8 mouse cellular contexts compared by ENCODE assay signal in the genomic region with DNA sequence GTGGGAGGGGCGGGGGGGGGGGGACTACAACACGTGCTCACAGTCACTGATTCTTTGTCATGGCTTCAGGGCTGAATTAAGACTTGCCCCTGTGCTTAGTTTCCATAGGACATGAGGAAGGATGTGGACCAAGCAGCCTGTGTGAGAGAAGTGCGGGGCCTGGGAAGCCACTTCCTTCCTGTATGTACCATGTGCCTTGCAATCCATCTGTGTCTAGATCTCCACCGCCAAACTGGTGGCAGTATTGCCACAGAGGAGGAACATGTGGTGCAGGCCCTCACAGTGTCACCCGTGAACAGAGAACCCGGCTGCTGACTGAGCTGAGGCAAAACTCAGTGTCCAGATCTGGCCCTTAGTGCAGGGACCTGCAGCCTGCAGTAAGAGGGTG.
DNase-seq lines count a peak whose midpoint lies in the region; ATAC-seq and TF ChIP-seq lines count a peak whose summit lies in the region.

No protein-coding gene starts in this region.

- no peak for TF ChIP-seq CTCF in lung, adult 2 months (IDR thresholded peaks at IDR 0.05; ENCODE audit: insufficient read depth, low read length)
- TF ChIP-seq CTCF in hindbrain, postnatal 0 days (IDR thresholded peaks at IDR 0.05; ENCODE audit: low read depth): peak; percentile 1; the same call in 1 of the 2 replicates
- TF ChIP-seq CTCF in gastrocnemius, adult 2 months (IDR thresholded peaks at IDR 0.05): no peak

- intact Hi-C loops in gastrocnemius, adult 2 months (cut with DNase I): no loop called here

- no peak overlapping the region for H3K4me2 ChIP-seq in hindbrain, postnatal 0 days (ENCODE audit: low read depth, low read length)

- H3K36me3 ChIP-seq in hindbrain, postnatal 0 days (ENCODE audit: insufficient read depth, low read length): no peaks in the 10 kb centered on the region

- WGBS in lung, adult 2 months: 29% methylated on average over 6 of the region's 6 CpGs
- 47% methylated on average over 6 of the region's 6 CpGs for WGBS in hindbrain, postnatal 0 days

- TF ChIP-seq POLR2A in lung, adult 2 months (IDR thresholded peaks at IDR 0.05; ENCODE audit: borderline replicate concordance, extremely low read depth, low read depth, low read length): no peak

- no peaks in the 10 kb centered on the region for H3K27me3 ChIP-seq in hindbrain, postnatal 0 days (ENCODE audit: insufficient read depth, low read length)

- ATAC-seq in hindbrain, postnatal 0 days: 0 out of 2 replicates have a peak, but pooled peaks have one; percentile 1

- peak overlapping the region; percentile 21; the same call in 1 of the 2 replicates for H3K27ac ChIP-seq in hindbrain, postnatal 0 days
- H3K27ac ChIP-seq in gastrocnemius, adult 2 months: no peak overlapping the region

- H3K4me1 ChIP-seq in lung, adult 2 months (ENCODE audit: control insufficient read depth, insufficient read depth, low read length): peaks cover 18% of the 10 kb centered on the region
- peaks cover 45% of the 10 kb centered on the region for H3K4me1 ChIP-seq in hindbrain, postnatal 0 days (ENCODE audit: insufficient read depth, low read length)

- no peak overlapping the region for H3K9ac ChIP-seq in hindbrain, postnatal 0 days (replicated peaks; ENCODE audit: low read length)

- peak; percentile 28 to 57 for DNase-seq in adrenal gland, adult (ENCODE audit: inconsistent age in 2 of 2, low spot score in 1 of 2)
- DNase-seq in adrenal gland, adult 18-20 months (ENCODE audit: low spot score in 2 of 2): no peak
- peak; percentile 18 to 28 for DNase-seq in lung, adult 18-20 months
- DNase-seq in lung, adult 2 months: no peak
- DNase-seq in hindbrain, postnatal 0 days (ENCODE audit: low spot score): no peak
- DNase-seq in lung, postnatal 10 days: peak; percentile 37
- peak; percentile 48 to 71 for DNase-seq in thymus, postnatal 36 days
- DNase-seq in gastrocnemius, adult 2 months: no peak

- H3K9me3 ChIP-seq in hindbrain, postnatal 0 days (ENCODE audit: low read length): no peaks in the 10 kb centered on the region

- no peak overlapping the region for H3K4me3 ChIP-seq in lung, adult 2 months (replicated peaks; ENCODE audit: extremely low read depth, low read depth, low read length)
- H3K4me3 ChIP-seq in hindbrain, postnatal 0 days (ENCODE audit: low read length): no peak overlapping the region
- H3K4me3 ChIP-seq in gastrocnemius, adult 2 months: no peak overlapping the region

Comparison
In these comparisons a context has a peak if more than half of its experiments do, and no peak if none do; other contexts are left out.
1. DNase-seq: peak in adrenal gland, adult (2 of 2), lung, adult 18-20 months (2 of 2), lung, postnatal 10 days (single experiment) and thymus, postnatal 36 days (2 of 2); none in adrenal gland, adult 18-20 months (0 of 2), lung, adult 2 months (single experiment), hindbrain, postnatal 0 days (single experiment) and gastrocnemius, adult 2 months (single experiment).